Mouse (Mus musculus) kidney, adult 8-10 months (tissue): ENCODE results near the gene Manba.
"Not testable (repeated sequence)": the region's sequence is repeated elsewhere in the genome, so short reads cannot be mapped to it uniquely, and the experiment has no call there.

Experiments used
- DNase-seq, 2 experiments: peaks; one replicate each; pipeline ENCODE4 v3.0.0; 2022

The Manba gene

DNA sequence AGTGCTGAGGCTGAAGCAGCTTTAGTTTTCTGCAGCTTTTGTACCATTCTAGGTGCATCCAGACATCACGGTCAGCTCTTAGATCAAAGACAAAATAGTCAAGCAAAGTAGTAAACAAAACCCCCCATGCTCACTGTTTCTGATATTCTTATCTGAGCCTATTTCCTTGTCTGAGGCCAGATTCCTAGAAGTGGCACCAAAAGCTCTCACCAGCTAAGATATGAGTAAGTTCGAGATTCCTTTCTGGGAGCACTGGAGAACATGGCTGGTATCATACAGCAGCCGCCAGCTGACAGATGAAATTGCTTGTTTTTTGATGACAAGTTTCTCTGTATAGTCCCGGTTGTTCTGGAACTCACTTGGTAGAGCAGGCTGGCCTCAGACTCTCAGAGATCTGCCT is 2.4 kb downstream of the Manba start:
- DNase-seq = no peak

DNA sequence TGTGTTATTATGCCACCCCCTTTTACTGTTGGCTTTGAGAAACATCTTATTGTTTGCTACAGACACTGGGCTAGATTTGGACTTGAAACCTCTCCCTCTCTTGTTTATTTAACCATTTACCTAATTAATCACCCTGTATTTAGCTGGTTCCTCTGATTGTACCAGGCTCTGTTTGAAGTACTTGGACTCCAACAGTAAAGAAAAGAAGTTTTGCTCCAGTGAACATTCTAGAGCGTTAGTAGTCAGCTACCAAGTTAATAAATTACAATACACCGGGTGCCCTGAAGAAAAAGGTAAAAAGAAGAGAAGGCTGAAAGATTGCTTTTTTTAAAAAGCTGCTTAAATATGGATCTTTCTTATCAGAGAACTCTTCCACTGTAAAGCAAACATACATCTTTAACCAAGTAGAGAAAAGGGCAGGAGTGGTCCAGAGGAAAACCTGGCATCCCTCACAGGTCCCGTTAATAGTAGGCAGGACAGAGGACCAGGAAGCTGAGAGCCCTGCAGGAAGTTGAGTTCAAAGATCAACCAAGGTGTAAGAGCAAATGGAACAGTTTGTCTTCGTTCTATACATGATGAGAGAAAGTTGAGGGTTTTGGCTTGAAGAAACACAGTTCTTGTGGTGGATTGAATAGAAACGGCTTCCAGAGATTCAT is 4.6 kb downstream of the Manba start:
- DNase-seq = peak in 1 of 2 experiments; percentile 65

DNA sequence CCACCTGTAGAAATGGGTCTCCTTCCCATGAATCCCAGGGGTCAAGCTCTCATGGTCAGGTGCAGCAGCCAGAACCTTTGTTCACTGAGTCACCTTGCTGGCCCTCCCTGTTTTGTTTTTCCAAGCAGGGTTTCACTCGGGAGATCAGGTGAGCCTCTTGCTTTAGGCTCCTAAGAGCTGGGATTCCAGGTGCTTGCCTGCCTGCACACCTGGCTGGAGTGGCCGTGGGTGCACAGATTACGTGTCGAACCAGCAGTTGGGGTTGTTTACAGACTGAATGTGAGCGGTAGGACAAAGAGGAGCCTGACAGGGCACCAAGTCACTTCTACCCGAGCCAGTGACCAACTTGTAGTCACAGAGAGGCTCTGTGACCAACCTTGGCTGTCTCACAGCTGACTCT is 5.7 kb downstream of the Manba start:
- DNase-seq = no peak

DNA sequence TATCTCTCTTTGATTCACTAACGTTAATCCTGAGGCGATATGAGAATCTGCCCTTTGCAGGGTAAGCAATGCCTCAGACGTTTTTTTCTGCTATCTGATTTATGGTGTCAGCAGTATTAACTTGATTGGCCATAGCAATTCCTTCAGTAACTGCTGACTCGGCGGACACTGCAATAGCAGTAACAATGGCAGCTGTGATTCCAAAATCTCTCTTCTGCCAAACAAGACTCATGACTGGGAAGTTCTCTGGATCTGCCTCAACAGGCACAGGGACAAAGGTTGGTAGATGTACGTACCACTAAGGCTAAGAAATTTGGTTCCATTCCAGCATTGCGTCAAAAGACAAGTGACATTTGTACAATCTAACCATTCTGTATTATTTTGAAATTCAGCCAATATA is 7.9 kb downstream of the Manba start:
- DNase-seq = peak; percentile 49 to 57

DNA sequence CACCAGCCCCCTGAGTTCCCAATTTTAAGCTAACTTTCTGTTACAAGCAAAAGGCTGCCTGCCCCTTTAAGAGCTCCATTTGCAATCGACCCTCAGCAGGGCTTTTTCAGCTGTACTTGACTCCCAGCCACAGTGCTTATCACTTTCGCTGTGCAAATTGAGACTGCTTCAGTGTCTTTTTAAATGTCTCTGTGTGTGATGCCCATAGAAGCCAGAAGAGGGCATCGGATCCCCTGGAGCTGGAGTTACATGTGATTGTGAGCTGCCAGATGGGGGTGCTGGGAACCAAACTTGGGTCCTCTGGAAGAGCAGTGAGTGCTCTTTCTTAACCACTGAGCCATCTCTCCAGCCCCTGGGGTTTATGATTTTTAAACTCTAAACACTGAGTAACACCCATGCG is 12.5 kb downstream of the Manba start:
- not testable (repeated sequence) for DNase-seq

DNA sequence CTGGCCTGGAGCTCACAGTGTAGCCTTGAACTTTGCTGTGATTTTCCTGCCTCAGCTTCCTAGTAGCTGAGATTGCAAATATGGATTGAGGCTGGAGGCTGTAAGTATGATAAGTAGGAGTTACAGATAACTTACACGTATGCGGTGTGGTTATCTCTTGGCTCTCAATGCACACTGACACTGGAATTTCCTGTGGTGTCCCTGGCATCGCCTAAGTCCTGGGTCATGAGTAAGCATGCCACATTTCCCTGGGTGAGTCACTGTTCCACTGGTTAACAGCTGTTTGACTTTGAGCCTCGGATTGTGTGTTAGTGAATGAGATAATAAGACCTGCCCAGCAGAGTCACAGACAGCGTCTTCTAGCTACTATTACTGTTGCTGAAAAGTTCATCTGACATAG is 13.5 kb downstream of the Manba start:
- no peak for DNase-seq

DNA sequence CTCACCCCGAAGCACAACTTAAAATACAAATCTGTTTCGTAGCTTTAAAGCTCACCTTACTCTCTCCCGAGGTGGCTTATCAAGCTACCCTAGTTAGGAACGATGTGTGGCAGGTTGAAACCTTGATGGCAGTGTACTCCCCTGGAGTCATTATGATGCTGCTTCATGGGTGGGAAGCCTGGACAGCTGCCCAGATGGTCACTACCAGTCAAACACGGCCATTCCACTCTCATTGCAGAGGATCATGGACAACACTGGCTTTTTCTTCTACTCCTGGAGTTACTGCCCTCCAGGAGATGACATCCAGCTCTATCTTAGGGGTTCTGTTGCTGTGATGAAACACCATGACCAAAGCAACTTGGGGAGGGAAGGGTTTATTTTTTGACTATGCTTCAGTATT is 17.7 kb downstream of the Manba start:
- DNase-seq = no peak

DNA sequence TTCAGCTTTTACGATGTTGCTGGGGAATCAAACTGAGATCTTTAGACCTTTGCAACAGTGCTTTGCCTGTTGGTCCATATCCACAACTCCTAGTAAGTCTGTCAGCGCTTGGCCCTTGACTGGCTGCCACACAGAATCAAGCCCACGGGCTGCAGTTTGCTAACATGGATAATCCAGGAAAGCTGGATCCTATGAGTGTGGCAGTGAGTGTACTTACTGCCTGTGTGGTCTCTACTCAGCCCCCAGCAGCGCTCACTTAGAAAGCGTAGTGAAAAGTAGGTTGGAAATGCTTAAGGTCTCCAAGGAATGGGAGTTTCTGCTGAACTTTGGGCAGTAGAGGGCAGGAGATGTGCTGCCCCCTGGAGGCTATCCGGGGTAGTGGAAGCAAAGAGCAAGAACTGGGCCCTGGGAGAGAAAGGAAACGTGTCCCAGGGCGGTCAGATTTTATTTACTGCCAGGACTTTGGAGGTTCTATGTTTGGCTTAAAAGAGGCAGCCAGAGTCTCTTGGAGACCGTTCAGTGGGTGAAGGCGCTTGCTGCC is 20.0 kb downstream of the Manba start:
- DNase-seq = peak; percentile 61 to 84

DNA sequence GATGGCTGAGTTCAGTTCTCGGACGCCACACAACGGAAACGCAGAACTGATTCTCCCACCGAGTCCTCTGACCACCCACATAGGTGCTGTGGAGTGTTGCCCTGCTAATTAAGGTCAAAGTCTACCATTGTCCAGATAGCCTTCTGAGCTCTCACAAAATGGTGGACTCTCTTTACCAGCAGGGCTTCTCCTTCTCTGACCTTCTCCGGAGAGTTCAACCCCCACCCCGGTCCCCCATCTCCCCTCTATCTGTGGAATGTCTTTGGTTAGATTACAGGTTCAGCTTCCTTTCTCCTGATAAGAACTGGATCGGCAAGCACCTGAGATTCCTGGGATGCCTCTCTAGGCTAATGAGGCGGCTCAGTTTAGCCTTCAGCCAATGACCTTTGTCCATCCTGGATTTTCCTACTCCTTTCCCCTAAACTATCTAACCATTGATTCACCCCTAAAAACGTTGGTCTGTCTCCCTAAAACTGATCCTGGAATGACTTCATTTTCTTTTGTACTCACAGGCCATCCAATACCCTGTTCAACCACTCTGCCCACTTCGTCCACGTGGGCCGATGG is 20.6 kb downstream of the Manba start:
- no peak for DNase-seq

DNA sequence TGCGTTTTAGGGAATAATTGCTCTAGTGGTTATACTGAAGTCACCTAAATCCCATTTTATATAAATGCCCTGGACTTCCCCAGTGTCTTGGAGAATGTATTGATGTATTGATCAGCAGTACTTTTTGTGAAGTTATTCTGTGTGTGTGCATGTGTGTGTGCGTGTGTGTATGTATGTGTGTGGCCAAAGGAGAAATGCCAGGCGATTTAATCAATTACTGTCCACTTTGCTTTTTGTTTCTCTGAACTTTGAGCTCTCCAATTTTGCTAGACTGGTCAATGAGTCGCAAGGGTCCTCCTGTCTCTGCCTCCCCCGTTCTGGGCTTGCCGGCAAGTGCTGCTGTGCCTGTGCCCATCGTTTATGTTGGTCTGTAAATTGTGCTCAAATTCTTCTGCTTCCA is 22.1 kb downstream of the Manba start:
- no peak for DNase-seq

DNA sequence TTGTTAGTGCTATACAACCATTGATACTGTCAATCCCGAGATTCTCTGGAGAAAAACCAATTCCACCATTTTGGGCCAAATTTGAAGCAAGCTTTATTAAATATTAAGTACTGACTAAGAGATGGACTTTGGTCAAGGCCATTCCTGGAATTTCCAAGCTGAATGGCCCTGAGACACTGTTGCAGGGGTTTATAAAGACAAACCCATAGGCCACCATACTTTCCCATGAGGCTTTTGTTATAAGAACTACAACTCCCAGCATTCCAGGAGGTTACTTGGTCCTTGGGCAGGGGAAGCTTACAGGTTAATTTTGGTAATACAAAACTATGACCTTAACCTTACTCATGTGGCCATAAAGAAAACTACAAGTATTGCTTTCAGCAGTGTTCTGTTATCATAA is 22.8 kb downstream of the Manba start:
- DNase-seq = peak; percentile 43 to 49

DNA sequence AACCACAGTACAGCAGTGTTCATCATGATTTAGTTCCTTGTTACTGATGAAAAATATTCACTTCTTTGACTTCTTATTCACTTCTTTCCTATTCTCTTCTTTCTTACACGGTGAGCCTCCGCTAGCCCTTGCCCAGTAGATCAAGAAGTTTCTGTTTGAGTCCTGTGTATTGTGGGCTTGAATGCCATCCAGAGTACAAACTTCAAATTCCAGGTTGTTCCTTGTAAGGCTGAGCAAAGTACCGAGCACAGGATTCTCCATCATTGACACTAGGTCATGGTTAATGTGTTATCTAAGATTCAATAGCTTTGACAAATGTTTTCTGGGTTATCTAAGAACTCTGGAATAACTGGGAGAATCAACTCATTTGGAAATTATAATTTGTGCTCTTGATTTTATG is 25.0 kb downstream of the Manba start:
- DNase-seq = peak; percentile 58 to 84

DNA sequence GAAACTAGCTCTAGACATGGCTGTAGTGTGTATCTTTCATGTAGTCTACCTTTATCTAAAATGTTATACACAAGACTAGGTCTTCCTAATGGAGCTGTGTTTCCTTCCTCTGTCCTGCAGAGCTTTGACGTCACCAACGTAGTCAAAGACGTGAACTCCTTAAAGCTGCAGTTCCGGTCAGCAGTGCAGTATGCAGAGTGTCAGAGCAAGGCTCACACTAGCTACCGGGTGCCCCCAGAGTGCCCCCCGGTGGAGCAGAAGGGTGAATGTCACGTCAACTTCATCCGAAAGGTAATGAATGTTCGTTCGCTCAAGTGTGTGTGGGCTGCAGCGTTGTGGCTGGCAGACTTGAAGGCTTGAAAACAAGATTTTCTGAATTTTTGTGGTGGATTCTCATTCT is 26.3 kb downstream of the Manba start:
- no peak for DNase-seq

DNA sequence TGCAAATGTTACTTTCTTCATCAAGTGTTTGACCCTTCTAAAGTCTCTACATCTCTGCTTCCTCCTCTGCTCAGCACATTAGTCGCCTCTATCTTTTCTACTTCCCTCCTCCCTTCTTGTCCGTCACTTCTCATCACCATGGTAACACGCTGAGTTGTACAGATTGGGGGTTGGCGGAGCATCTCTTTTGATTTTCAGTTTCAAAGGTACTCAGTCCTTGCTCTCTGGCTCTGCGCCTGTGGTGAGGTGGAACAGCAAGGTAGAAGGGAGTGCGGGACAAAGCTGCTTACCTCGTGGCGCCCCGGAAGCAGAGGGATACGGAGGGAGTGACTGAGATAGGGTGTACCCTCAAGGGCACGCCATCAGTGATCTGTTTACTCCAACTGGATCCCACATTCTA is 27.9 kb downstream of the Manba start:
- no peak for DNase-seq

DNA sequence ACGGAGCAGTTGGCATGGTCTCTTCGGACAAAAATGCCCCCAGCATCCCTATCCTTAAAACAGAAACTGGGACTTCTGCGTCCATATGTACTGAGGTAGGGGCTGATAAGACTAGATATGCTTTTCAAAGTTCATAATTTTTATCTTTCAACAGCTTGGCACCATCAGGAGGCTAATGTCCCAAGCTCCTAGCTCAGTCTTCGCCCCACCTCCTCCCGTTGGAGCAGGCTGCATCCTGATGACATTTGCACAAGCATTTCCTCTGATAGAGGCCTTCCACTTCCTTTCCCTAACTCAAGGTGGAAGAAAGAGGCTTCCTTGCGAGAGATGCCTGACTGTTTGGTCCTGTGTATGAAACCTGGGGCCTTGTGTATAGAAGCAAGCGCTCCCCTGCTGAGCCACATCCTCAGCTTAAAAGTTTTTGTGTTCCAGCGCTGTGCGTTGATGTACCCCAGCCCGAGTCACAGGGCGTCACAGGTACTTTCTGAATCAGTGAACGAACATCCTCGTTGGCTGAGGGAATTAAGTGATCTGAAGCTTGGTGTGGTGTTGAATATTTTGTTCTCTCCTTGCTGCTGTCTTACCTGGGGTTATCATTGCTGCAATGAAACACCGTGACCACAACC is 28.5 kb downstream of the Manba start:
- DNase-seq = no peak

DNA sequence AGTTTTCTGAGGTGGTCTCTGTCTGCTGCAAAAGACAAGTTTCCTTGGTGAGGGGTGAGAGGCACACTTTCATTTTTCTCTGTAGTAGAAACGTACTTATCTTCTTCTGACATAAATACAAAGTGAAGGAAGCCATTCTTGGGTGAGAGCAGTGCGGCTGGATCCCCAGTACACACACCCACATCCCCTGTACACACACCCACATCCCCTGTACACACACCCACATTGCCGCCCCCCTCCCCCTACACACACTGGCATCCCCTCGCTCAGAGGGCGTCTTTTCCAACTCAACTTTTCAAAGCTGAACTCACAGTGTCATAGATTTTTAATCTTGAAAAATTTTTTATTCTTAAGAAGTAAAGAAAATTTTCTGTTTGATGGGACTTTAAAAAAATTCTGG is 29.8 kb downstream of the Manba start:
- DNase-seq = no peak

DNA sequence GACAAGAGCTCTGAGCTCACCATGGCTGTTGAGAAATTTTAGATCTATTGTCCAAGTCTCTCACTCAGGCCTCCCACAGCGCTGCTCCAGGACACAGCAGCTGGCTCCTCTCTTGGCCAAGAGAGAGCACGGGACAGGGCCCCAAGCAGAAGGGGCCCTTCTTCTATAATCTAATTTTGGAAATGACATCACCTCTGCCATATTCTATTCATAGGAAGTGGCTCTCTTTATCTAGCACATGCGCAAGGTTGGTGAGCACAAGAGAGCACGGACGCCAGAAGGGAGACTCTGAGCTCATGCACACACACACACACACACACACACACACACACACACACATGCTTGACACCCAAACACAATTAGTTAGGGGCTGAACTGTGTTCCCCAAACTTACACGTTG is 31.5 kb downstream of the Manba start:
- DNase-seq = no peak

DNA sequence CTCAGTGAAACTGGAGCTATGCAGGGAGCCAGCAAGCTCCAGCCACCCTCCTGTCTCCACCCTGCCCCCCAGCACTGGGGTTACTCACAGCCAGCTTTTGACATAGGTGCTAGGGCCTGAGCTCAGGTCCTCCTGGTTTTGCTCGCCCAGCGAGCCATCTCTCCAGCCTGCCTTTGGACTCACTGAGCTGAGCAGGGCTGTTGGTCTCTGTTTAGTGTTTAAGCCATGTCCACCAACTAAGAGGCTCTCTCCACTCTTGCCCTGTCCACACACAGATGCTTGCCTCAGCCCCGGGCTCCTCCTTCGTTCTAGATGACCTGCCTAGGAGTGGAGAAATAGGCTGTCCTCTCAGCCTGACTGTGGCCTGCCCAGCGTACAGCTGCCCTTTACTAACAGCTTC is 33.5 kb downstream of the Manba start:
- DNase-seq = no peak

DNA sequence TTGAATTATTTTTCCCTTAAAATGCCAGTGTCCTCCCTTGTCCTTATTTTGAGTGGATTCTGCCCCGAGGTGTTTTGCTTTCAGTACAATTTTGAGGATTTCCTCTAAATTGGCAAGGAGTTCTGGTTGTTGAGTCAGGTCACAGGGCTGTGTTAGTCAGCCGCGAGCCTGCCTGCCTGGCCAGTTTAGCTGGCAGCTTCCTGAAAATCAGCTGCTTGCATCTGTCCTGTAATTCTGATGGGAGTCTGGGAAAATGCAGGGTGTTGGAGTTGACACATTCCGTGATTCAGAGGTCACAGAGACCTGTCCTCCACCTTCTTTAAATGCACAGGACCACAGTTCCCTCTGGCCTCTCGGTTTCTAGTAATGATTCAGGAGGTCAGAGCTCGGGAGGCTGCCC is 34.2 kb downstream of the Manba start:
- DNase-seq = no peak

DNA sequence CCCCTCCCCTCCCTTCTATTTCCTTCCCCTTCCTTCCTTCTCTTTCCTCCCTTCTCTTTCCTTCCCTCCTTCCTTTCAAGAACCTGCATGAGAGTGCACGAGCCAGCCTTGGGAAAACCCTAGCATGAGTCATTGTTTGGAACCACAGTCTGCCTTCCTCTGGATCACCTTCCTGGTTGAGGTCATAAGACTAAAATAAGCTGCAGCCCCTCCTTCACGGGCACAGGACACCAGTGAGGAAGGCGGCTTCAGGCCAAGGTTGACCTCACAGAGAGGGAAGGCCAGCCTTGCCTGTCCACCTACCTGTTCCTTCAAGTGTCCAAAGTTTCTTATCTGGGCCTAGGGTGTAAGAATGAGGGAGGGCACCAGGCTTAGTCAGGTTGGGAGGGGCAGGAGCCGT is 36.6 kb downstream of the Manba start:
- peak; percentile 60 to 68 for DNase-seq

DNA sequence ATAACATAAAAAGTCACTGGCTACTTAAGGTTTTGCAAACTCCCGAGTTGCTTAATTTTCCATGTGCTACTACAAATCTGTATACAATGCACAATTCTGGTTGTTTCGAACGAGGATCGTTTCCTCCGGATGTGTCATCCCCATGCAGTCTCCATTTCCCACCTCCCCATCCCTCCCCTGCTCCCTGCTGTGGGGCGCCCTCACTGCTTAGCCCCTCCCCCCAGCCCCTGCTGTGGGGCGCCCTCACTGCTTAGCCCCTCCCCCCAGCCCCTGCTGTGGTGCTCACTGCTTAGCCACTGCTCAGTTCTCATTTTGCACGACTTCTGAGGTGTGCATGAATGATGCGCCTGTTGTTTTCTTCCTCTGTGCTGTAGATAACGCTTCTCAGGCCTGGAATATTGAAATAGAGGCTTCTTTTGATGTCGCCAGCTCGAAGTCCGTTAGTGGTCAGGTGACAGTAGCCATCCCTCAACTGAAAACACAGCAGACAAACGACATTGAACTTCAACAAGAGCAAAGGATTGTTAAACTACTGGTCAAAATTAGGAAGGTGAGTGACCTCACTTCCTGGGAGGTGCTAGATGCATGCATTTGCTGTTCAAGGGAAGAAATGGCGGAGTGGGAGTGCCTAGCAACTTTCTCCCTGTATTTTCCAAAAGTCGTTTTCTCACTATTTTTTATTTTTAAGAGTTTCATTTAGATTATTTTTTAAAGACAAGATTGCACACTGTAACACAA is 37.4 kb downstream of the Manba start:
- DNase-seq = no peak

DNA sequence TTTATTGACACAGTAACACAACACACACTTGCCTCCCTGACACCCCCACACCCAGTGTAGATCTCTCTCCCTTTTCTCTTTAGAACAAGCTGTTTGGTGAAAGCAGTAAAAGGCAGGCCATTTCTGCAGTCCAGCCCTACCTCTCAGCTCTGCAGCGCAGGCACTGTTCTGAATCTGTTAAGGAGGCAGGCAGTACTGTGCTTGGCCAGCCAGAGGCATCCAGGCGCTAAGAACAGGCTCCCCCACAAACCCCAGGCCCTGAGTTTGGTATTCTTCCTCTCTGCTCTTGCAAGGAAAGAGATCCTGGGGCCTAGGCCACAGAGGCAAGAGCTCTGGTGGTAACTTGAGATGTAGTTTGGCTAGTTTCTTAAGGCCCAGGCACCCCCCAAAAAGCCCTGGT is 39.5 kb downstream of the Manba start:
- not testable (repeated sequence) for DNase-seq

DNA sequence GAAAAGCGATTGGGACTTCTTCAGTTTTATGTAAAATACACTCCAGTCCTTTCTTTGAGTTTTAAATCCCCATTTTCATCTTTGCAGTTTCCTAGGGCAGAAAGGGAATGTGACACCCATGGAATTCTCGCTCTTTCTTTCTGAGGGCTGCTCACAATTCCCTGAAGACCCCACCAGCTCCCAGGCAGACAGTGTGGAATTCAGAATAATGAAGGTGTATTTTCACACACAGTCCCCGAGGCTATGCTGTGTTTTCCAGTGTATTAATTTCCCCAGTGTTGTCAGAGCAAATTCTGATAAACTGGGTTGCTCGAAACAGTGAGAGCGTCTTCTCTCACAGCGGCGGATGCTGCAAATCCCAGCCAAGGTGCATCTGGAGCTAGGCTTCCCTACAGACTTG is 44.3 kb downstream of the Manba start:
- DNase-seq = no peak

DNA sequence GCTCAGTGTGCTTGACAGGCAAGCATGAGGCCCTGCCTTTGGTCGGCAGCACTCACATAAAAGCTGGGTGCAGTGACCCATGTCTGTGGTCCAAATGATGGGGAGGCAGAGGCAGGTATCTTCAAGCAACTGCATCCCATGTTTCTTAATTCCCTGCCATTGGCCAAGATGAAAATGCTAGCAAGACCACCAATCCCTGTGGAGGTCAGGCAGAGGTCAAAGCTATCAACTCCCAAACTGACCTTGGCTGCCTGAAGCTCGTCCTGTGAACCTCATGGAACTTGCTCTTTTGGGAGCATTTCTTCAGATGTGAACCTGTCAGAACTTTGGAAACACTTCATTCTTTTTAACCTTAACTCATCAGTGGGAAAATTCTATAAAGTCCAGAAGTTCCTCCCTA is 46.4 kb downstream of the Manba start:
- no peak for DNase-seq
